In genomic region chr11:44331774-44332129, GRCm38 (mm10) we compare ENCODE assay signal across 14 mouse cellular contexts.
DNase-seq lines count a peak whose midpoint lies in the region; ATAC-seq and TF ChIP-seq lines count a peak whose summit lies in the region.
"Had no signal": no experiment of that assay in that cellular context is flagged by ENCODE, and none has a peak within 500 bp of the region (broad histone marks: within the 10 kb centered on the region; RNA-seq: fewer than 3 reads in every experiment).

No protein-coding gene starts in this region.

- no peaks in the 10 kb centered on the region for H3K27me3 ChIP-seq in forebrain, embryonic 11.5 days (ENCODE audit: control insufficient read depth, insufficient read depth, low read length)
- H3K27me3 ChIP-seq in forebrain, embryonic 10.5 days (ENCODE audit: poor library complexity, severe bottlenecking), result peaks cover 13% of the 10 kb centered on the region
- H3K27me3 ChIP-seq in hindbrain, embryonic 12.5 days, result no peaks in the 10 kb centered on the region
- H3K27me3 ChIP-seq in hindbrain, embryonic 10.5 days (ENCODE audit: insufficient read depth, poor library complexity, severe bottlenecking), result no peaks in the 10 kb centered on the region
- peaks cover 10% of the 10 kb centered on the region; the same call in 1 of the 2 replicates for H3K27me3 ChIP-seq in midbrain, embryonic 12.5 days
- H3K27me3 ChIP-seq in midbrain, embryonic 14.5 days (ENCODE audit: control insufficient read depth, insufficient read depth, low read length), result no peaks in the 10 kb centered on the region
- H3K27me3 ChIP-seq in forebrain, postnatal 0 days (ENCODE audit: insufficient read depth, low read length), result no peaks in the 10 kb centered on the region; the same call in 1 of the 2 replicates
- H3K27me3 ChIP-seq: embryonic facial prominence, embryonic 15.5 days had no signal

- H3K4me1 ChIP-seq in forebrain, embryonic 11.5 days (replicated peaks; ENCODE audit: control insufficient read depth, insufficient read depth, low read length), result no peaks in the 10 kb centered on the region
- H3K4me1 ChIP-seq in forebrain, embryonic 10.5 days, result peaks cover 17% of the 10 kb centered on the region
- 0 out of 2 replicates have a peak, but pooled peaks cover 2% of the 10 kb centered on the region for H3K4me1 ChIP-seq in hindbrain, embryonic 12.5 days
- H3K4me1 ChIP-seq in hindbrain, embryonic 10.5 days (replicated peaks), result peaks cover 7% of the 10 kb centered on the region
- peaks cover 9% of the 10 kb centered on the region; the same call in 1 of the 2 replicates for H3K4me1 ChIP-seq in midbrain, embryonic 12.5 days
- 0 out of 2 replicates have a peak, but pooled peaks cover 3% of the 10 kb centered on the region for H3K4me1 ChIP-seq in midbrain, embryonic 14.5 days (ENCODE audit: control insufficient read depth, insufficient read depth, low read length)
- H3K4me1 ChIP-seq in forebrain, postnatal 0 days (ENCODE audit: insufficient read depth), result no peaks in the 10 kb centered on the region
- H3K4me1 ChIP-seq: embryonic facial prominence, embryonic 15.5 days; heart, embryonic 10.5 days; intestine, embryonic 15.5 days had no signal

- no peaks in the 10 kb centered on the region for H3K36me3 ChIP-seq in forebrain, embryonic 11.5 days (ENCODE audit: control insufficient read depth, insufficient read depth, low read length)
- no peaks in the 10 kb centered on the region for H3K36me3 ChIP-seq in forebrain, embryonic 10.5 days (replicated peaks)
- H3K36me3 ChIP-seq in hindbrain, embryonic 12.5 days, result no peaks in the 10 kb centered on the region
- no peaks in the 10 kb centered on the region for H3K36me3 ChIP-seq in hindbrain, embryonic 10.5 days
- H3K36me3 ChIP-seq in midbrain, embryonic 12.5 days, result no peaks in the 10 kb centered on the region
- H3K36me3 ChIP-seq in midbrain, embryonic 14.5 days (ENCODE audit: control insufficient read depth, insufficient read depth, low read length), result no peaks in the 10 kb centered on the region
- no peaks in the 10 kb centered on the region for H3K36me3 ChIP-seq in forebrain, postnatal 0 days (ENCODE audit: insufficient read depth)
- H3K36me3 ChIP-seq: embryonic facial prominence, embryonic 15.5 days; heart, embryonic 10.5 days; heart, embryonic 15.5 days; intestine, embryonic 15.5 days had no signal

- H3K9ac ChIP-seq in forebrain, embryonic 11.5 days (ENCODE audit: low read length), result no peak overlapping the region
- H3K9ac ChIP-seq in hindbrain, embryonic 12.5 days, result no peak overlapping the region
- H3K9ac ChIP-seq in midbrain, embryonic 12.5 days (replicated peaks), result no peak overlapping the region
- no peak overlapping the region for H3K9ac ChIP-seq in midbrain, embryonic 14.5 days (replicated peaks; ENCODE audit: low read length)
- no peak overlapping the region for H3K9ac ChIP-seq in forebrain, postnatal 0 days
- H3K9ac ChIP-seq: embryonic facial prominence, embryonic 15.5 days; heart, embryonic 15.5 days; intestine, embryonic 15.5 days had no signal

- no peak overlapping the region for H3K4me2 ChIP-seq in forebrain, embryonic 11.5 days (ENCODE audit: low read depth, low read length, severe bottlenecking)
- no peak overlapping the region for H3K4me2 ChIP-seq in hindbrain, embryonic 12.5 days (replicated peaks)
- no peak overlapping the region for H3K4me2 ChIP-seq in midbrain, embryonic 12.5 days (replicated peaks)
- no peak overlapping the region for H3K4me2 ChIP-seq in midbrain, embryonic 14.5 days (ENCODE audit: low read length)
- no peak overlapping the region for H3K4me2 ChIP-seq in forebrain, postnatal 0 days (ENCODE audit: low read depth)
- H3K4me2 ChIP-seq: embryonic facial prominence, embryonic 15.5 days; heart, embryonic 15.5 days; intestine, embryonic 15.5 days had no signal

- ATAC-seq in forebrain, embryonic 11.5 days (replicated peaks; ENCODE audit: low FRiP score), result peak; percentile 44; the same call in 1 of the 2 replicates
- ATAC-seq in hindbrain, embryonic 12.5 days (ENCODE audit: low FRiP score), result 0 out of 2 replicates have a peak, but pooled peaks have one; percentile 15
- ATAC-seq in midbrain, embryonic 12.5 days (ENCODE audit: low FRiP score, low read depth), result 0 out of 2 replicates have a peak, but pooled peaks have one; percentile 3
- ATAC-seq in midbrain, embryonic 14.5 days (ENCODE audit: low FRiP score, low TSS enrichment), result no peak
- ATAC-seq in forebrain, postnatal 0 days, result peak; percentile 29; the same call in 1 of the 2 replicates

- no peak for TF ChIP-seq CTCF in forebrain, postnatal 0 days (IDR thresholded peaks at IDR 0.05; ENCODE audit: low read depth)

- DNase-seq in forebrain, embryonic 11.5 days (ENCODE audit: low spot score), result no peak
- no peak for DNase-seq in forebrain, embryonic 10.5 days (ENCODE audit: extremely low spot score, low spot score)
- no peak for DNase-seq in hindbrain, embryonic 10.5 days (ENCODE audit: low spot score)
- no peak for DNase-seq in midbrain, embryonic 14.5 days
- no peak for DNase-seq in forebrain, postnatal 0 days
- no peak for DNase-seq in retina, postnatal 1 day

- H3K4me3 ChIP-seq in forebrain, embryonic 11.5 days (ENCODE audit: low read depth, low read length), result no peak overlapping the region
- H3K4me3 ChIP-seq in forebrain, embryonic 10.5 days, result no peak overlapping the region
- no peak overlapping the region for H3K4me3 ChIP-seq in hindbrain, embryonic 12.5 days
- no peak overlapping the region for H3K4me3 ChIP-seq in hindbrain, embryonic 10.5 days
- no peak overlapping the region for H3K4me3 ChIP-seq in midbrain, embryonic 12.5 days
- no peak overlapping the region for H3K4me3 ChIP-seq in midbrain, embryonic 14.5 days (replicated peaks; ENCODE audit: low read depth, low read length)
- no peak overlapping the region for H3K4me3 ChIP-seq in forebrain, postnatal 0 days (ENCODE audit: low read depth, low read length)
- H3K4me3 ChIP-seq: embryonic facial prominence, embryonic 15.5 days; erythroblast, embryonic 14.5 days; gastrocnemius, adult 2 months; heart, embryonic 10.5 days; heart, embryonic 15.5 days; intestine, embryonic 15.5 days had no signal

- H3K27ac ChIP-seq in forebrain, embryonic 11.5 days (ENCODE audit: low read depth, low read length), result no peak overlapping the region
- no peak overlapping the region for H3K27ac ChIP-seq in forebrain, embryonic 10.5 days
- no peak overlapping the region for H3K27ac ChIP-seq in hindbrain, embryonic 12.5 days
- no peak overlapping the region for H3K27ac ChIP-seq in hindbrain, embryonic 10.5 days
- H3K27ac ChIP-seq in midbrain, embryonic 12.5 days (replicated peaks), result no peak overlapping the region
- H3K27ac ChIP-seq in midbrain, embryonic 14.5 days (replicated peaks; ENCODE audit: low read depth, low read length), result no peak overlapping the region
- no peak overlapping the region for H3K27ac ChIP-seq in forebrain, postnatal 0 days (ENCODE audit: low read depth, low read length)
- H3K27ac ChIP-seq: embryonic facial prominence, embryonic 15.5 days; gastrocnemius, adult 2 months; heart, embryonic 10.5 days; heart, embryonic 15.5 days; intestine, embryonic 15.5 days had no signal

- H3K9me3 ChIP-seq in forebrain, embryonic 11.5 days (ENCODE audit: control insufficient read depth, low read length), result no peaks in the 10 kb centered on the region
- H3K9me3 ChIP-seq in forebrain, embryonic 10.5 days, result no peaks in the 10 kb centered on the region
- H3K9me3 ChIP-seq in hindbrain, embryonic 12.5 days (replicated peaks), result no peaks in the 10 kb centered on the region
- H3K9me3 ChIP-seq in hindbrain, embryonic 10.5 days, result no peaks in the 10 kb centered on the region
- H3K9me3 ChIP-seq in midbrain, embryonic 12.5 days, result no peaks in the 10 kb centered on the region
- no peaks in the 10 kb centered on the region for H3K9me3 ChIP-seq in midbrain, embryonic 14.5 days (ENCODE audit: control insufficient read depth, low read length)
- H3K9me3 ChIP-seq in forebrain, postnatal 0 days (ENCODE audit: low read length), result no peaks in the 10 kb centered on the region
- H3K9me3 ChIP-seq: embryonic facial prominence, embryonic 15.5 days; heart, embryonic 10.5 days; heart, embryonic 15.5 days; intestine, embryonic 15.5 days had no signal

- WGBS in forebrain, embryonic 11.5 days, result 63% methylated on average over 4 of the region's 4 CpGs
- WGBS in forebrain, embryonic 10.5 days, result 62% methylated on average over 4 of the region's 4 CpGs
- WGBS in hindbrain, embryonic 12.5 days, result 67% methylated on average over 4 of the region's 4 CpGs
- WGBS in hindbrain, embryonic 10.5 days, result 64% methylated on average over 4 of the region's 4 CpGs
- WGBS in midbrain, embryonic 12.5 days, result 68% methylated on average over 4 of the region's 4 CpGs
- WGBS in midbrain, embryonic 14.5 days, result 65% methylated on average over 4 of the region's 4 CpGs
- 61% methylated on average over 4 of the region's 4 CpGs for WGBS in forebrain, postnatal 0 days
